Mouse (Mus musculus) intestine, embryonic 16.5 days (tissue): ENCODE measurements around the gene Eva1a. TPM values are rescaled to one million over a fixed set of nuclear protein-coding genes. Genes with fewer than 3 reads are reported as not detected.

Source experiments
- ATAC-seq: fragments of 200-750 bp; cut with Nextera tagmentation; 2 replicates; pipeline ENCODE4 v1.8.0; 2017; ENCODE audit warnings: moderate TSS enrichment, moderate library complexity
- H3K27ac ChIP-seq: fragments of 300-500 bp; sonication (generic); 2 replicates; pipeline ENCODE4 v1.5.1; 2014; ENCODE audit warnings: mild to moderate bottlenecking, low read length
- H3K27me3 ChIP-seq: fragments of 300-500 bp; sonication (generic); replicated peaks from 2 replicates; pipeline ENCODE4 v1.6.1; 2014; ENCODE audit warnings: low read length, control low read depth, mixed read lengths; ENCODE audit not compliant: control insufficient read depth, insufficient read depth
- H3K36me3 ChIP-seq: fragments of 300-500 bp; sonication (generic); 2 replicates; pipeline ENCODE4 v1.6.1; 2014; ENCODE audit warnings: low read length, control low read depth; ENCODE audit not compliant: control insufficient read depth, insufficient read depth
- H3K4me1 ChIP-seq: fragments of 300-500 bp; sonication (generic); 2 replicates; pipeline ENCODE4 v1.6.1; 2014; ENCODE audit warnings: low read length, control low read depth, mixed read lengths; ENCODE audit not compliant: control insufficient read depth, insufficient read depth
- H3K4me2 ChIP-seq: fragments of 300-500 bp; sonication (generic); 2 replicates; pipeline ENCODE4 v1.6.1; 2014; ENCODE audit warnings: low read depth, low read length, control low read depth
- H3K4me3 ChIP-seq: fragments of 300-500 bp; sonication (generic); 2 replicates; pipeline ENCODE4 v1.5.1; 2014; ENCODE audit warnings: mild to moderate bottlenecking, low read length
- H3K9ac ChIP-seq: fragments of 300-500 bp; sonication (generic); 2 replicates; pipeline ENCODE4 v1.6.1; 2014; ENCODE audit warnings: low read depth, low read length
- H3K9me3 ChIP-seq: fragments of 300-500 bp; sonication (generic); 2 replicates; pipeline ENCODE4 v1.6.1; 2016; ENCODE audit warnings: low read length, control low read depth; ENCODE audit not compliant: control insufficient read depth
- WGBS: fragments of 180-500 bp; shearing (Covaris S2); extraction: QIAGEN DNeasy Blood & Tissue Kit; methylation state at CpG from one replicate; pipeline ENCODE4 v1.1.7; 2014; 5-methylcytosine and 5-hydroxymethylcytosine counted together
- polyA plus RNA-seq: library from polyadenylated mRNA; unstranded; fragments of >200 nt; fragmentation: Nextera tagmentation; extraction: Ambion mirVana; gene quantifications from 2 replicates; pipeline ENCODE4 v1.2.1, GENCODE M21; 2015

Gene Eva1a
- polyA plus RNA-seq, 1 experiment from 2014 or later, result 20.3 TPM

GRCm38 (mm10) chr6:82084235-82084634, 43.4 kb downstream of the Eva1a start:
- Histone ChIP-seq H3K4me3 (no peak overlapping the region), H3K36me3 (no peaks in the 10 kb centered on the region), H3K4me2 (no peak overlapping the region), H3K27me3 (no peaks in the 10 kb centered on the region), H3K9ac (no peak overlapping the region), H3K27ac (no peak overlapping the region), H3K9me3 (no peaks in the 10 kb centered on the region), H3K4me1 (no peaks in the 10 kb centered on the region)
- ATAC-seq, result peak; percentile 62
- 69% methylated on average over 3 of the region's 3 CpGs for WGBS

- no peaks in the 10 kb centered on the region for H3K9me3 ChIP-seq
- no peak overlapping the region for H3K9ac ChIP-seq
- no peak overlapping the region for H3K27ac ChIP-seq
- no peak overlapping the region for H3K4me3 ChIP-seq
- H3K4me2 ChIP-seq, result no peak overlapping the region
- H3K4me1 ChIP-seq, result no peaks in the 10 kb centered on the region
- no peaks in the 10 kb centered on the region for H3K27me3 ChIP-seq
- ATAC-seq, result no peak
- no peaks in the 10 kb centered on the region for H3K36me3 ChIP-seq
- WGBS, result 84% methylated on average over 8 of the region's 8 CpGs
These were observed 44.6 kb downstream of the Eva1a start for GRCm38 (mm10) chr6:82085313-82085908.

- H3K4me2 ChIP-seq, result no peak overlapping the region
- no peak overlapping the region for H3K9ac ChIP-seq
- peak; percentile 59; the same call in 1 of the 2 replicates for ATAC-seq
- WGBS, result 72% methylated on average over 4 of the region's 4 CpGs
- no peaks in the 10 kb centered on the region for H3K9me3 ChIP-seq
- no peak overlapping the region for H3K4me3 ChIP-seq
- no peaks in the 10 kb centered on the region for H3K4me1 ChIP-seq
- no peaks in the 10 kb centered on the region for H3K27me3 ChIP-seq
- H3K36me3 ChIP-seq, result peaks cover 4% of the 10 kb centered on the region; the same call in 1 of the 2 replicates
- no peak overlapping the region for H3K27ac ChIP-seq
These were observed 47.3 kb downstream of the Eva1a start for GRCm38 (mm10) chr6:82088133-82088532.

GRCm38 (mm10) chr6:82091773-82092172, 50.9 kb downstream of the Eva1a start:
- Histone ChIP-seq H3K27me3 (no peaks in the 10 kb centered on the region), H3K4me1 (no peaks in the 10 kb centered on the region), H3K4me2 (peak overlapping the region; percentile 13; the same call in 1 of the 2 replicates), H3K9me3 (no peaks in the 10 kb centered on the region), H3K27ac (no peak overlapping the region), H3K36me3 (peaks cover 4% of the 10 kb centered on the region; the same call in 1 of the 2 replicates), H3K4me3 (no peak overlapping the region), H3K9ac (no peak overlapping the region)
- 17% methylated on average over 28 of the region's 28 CpGs for WGBS
- 0 out of 2 replicates have a peak, but pooled peaks have one; percentile 26 for ATAC-seq

GRCm38 (mm10) chr6:82097705-82098104, 56.9 kb downstream of the Eva1a start:
- ATAC-seq, result no peak
- Histone ChIP-seq H3K36me3 (no peaks in the 10 kb centered on the region), H3K4me2 (no peak overlapping the region), H3K27me3 (no peaks in the 10 kb centered on the region), H3K27ac (no peak overlapping the region), H3K4me3 (no peak overlapping the region), H3K4me1 (no peaks in the 10 kb centered on the region), H3K9ac (no peak overlapping the region), H3K9me3 (no peaks in the 10 kb centered on the region; the same call in 1 of the 2 replicates)
- WGBS, result 83% methylated on average over 1 of the region's 1 CpGs

GRCm38 (mm10) chr6:82098456-82098855, 57.6 kb downstream of the Eva1a start:
- H3K4me2 ChIP-seq, result no peak overlapping the region
- no peaks in the 10 kb centered on the region for H3K4me1 ChIP-seq
- H3K4me3 ChIP-seq, result no peak overlapping the region
- 64% methylated on average over 1 of the region's 1 CpGs for WGBS
- H3K9ac ChIP-seq, result no peak overlapping the region
- no peak overlapping the region for H3K27ac ChIP-seq
- H3K27me3 ChIP-seq, result no peaks in the 10 kb centered on the region
- no peak for ATAC-seq
- no peaks in the 10 kb centered on the region; the same call in 1 of the 2 replicates for H3K9me3 ChIP-seq
- no peaks in the 10 kb centered on the region for H3K36me3 ChIP-seq

- no peak overlapping the region for H3K4me2 ChIP-seq
- no peak overlapping the region for H3K9ac ChIP-seq
- 0 out of 2 replicates have a peak overlapping the region, but pooled peaks have one; percentile 42 for H3K27ac ChIP-seq
- no peaks in the 10 kb centered on the region for H3K27me3 ChIP-seq
- no peaks in the 10 kb centered on the region for H3K36me3 ChIP-seq
- no peak overlapping the region for H3K4me3 ChIP-seq
- peak; percentile 41; the same call in 1 of the 2 replicates for ATAC-seq
- 46% methylated on average over 7 of the region's 7 CpGs for WGBS
- no peaks in the 10 kb centered on the region for H3K4me1 ChIP-seq
- H3K9me3 ChIP-seq, result no peaks in the 10 kb centered on the region
These were observed 69.6 kb downstream of the Eva1a start for GRCm38 (mm10) chr6:82110473-82110872.

- WGBS, result 90% methylated on average over 1 of the region's 1 CpGs
- Histone ChIP-seq H3K4me3 (no peak overlapping the region), H3K27me3 (no peaks in the 10 kb centered on the region), H3K27ac (no peak overlapping the region), H3K4me1 (no peaks in the 10 kb centered on the region), H3K36me3 (no peaks in the 10 kb centered on the region), H3K4me2 (no peak overlapping the region), H3K9ac (no peak overlapping the region), H3K9me3 (no peaks in the 10 kb centered on the region)
- no peak for ATAC-seq
These were observed 70.3 kb downstream of the Eva1a start for GRCm38 (mm10) chr6:82111111-82111510.

GRCm38 (mm10) chr6:82111540-82111939, 70.7 kb downstream of the Eva1a start:
- ATAC-seq, result no peak
- no peaks in the 10 kb centered on the region for H3K27me3 ChIP-seq
- H3K9ac ChIP-seq, result no peak overlapping the region
- WGBS, result 75% methylated on average over 3 of the region's 3 CpGs
- no peak overlapping the region for H3K4me2 ChIP-seq
- H3K4me1 ChIP-seq, result no peaks in the 10 kb centered on the region
- no peak overlapping the region; the same call in 1 of the 2 replicates for H3K27ac ChIP-seq
- H3K9me3 ChIP-seq, result no peaks in the 10 kb centered on the region
- no peak overlapping the region for H3K4me3 ChIP-seq
- H3K36me3 ChIP-seq, result no peaks in the 10 kb centered on the region
